Mouse (Mus musculus): Measurements from ENCODE around the gene Foxa2. TPM values are rescaled to one million over a fixed set of nuclear protein-coding genes. Genes with fewer than 3 reads are reported as not detected.

Foxa2 gene
- polyA plus RNA-seq, 1 experiment from 2014 or later, result 8.3 TPM

DNA sequence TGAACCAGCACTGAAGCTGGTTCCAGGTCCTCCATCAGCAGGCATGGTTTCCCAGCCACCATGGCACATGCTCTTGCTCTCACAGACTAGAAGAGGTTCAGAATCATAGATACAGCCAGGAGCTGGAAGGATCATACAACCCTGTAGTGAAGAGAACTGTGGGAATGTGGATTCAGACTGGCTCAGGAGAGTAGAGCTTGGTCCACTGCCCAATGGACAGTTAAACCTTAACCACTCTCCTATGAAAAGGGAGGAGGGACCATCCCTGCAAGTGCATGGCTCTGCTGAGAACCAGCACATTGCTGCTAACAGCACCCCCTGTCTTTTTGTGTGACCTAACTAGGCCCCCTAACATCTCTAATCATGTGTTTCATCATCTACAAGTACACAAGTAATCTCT, 50.0 kb downstream of the Foxa2 start:
- no peak for ATAC-seq (ENCODE audit: insufficient read depth, low FRiP score)
- no peaks in the 10 kb centered on the region for H3K9me3 ChIP-seq (replicated peaks; ENCODE audit: control insufficient read depth, low read length)

DNA sequence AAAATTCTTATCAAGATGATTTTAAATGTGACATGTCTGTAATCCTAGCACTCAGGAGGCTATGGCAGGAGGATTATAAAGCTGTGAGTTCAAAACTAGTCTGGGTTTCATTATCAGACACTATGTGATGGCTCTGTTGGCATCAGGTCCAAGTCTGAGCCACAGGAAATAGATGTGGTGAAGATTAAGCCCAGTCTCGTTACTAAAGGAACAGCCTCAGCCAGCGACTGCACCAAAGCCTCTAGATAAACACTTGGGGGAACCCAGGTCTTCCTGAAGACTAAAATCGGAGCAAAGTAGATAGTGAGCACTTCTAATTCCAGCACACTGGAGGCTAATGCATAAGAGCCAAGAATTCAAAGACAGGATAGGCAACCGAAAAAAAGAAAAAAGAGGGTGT, 52.9 kb downstream of the Foxa2 start:
- Histone ChIP-seq H3K4me3 (replicated peaks; ENCODE audit: low read length) (no peak overlapping the region), H3K9ac (ENCODE audit: low read length) (no peak overlapping the region), H3K36me3 (ENCODE audit: control insufficient read depth, insufficient read depth, low read length) (no peaks in the 10 kb centered on the region), H3K27ac (ENCODE audit: low read length) (no peak overlapping the region), H3K4me1 (ENCODE audit: control insufficient read depth, insufficient read depth, low read length) (peaks cover 6% of the 10 kb centered on the region), H3K4me2 (ENCODE audit: low read depth, low read length) (no peak overlapping the region), H3K27me3 (ENCODE audit: control insufficient read depth, insufficient read depth, low read length) (no peaks in the 10 kb centered on the region), H3K9me3 (replicated peaks; ENCODE audit: control insufficient read depth, low read length) (no peaks in the 10 kb centered on the region)
- ATAC-seq (ENCODE audit: insufficient read depth, low FRiP score), result no peak
- 51% methylated on average over 4 of the region's 4 CpGs for WGBS

More for the DNA sequence above, 50.0 kb downstream of the Foxa2 start:
- Histone ChIP-seq H3K36me3 (ENCODE audit: control insufficient read depth, insufficient read depth, low read length) (no peaks in the 10 kb centered on the region), H3K4me1 (ENCODE audit: control insufficient read depth, insufficient read depth, low read length) (peaks cover 6% of the 10 kb centered on the region), H3K27ac (ENCODE audit: low read length) (no peak overlapping the region), H3K9ac (ENCODE audit: low read length) (no peak overlapping the region), H3K27me3 (ENCODE audit: control insufficient read depth, insufficient read depth, low read length) (no peaks in the 10 kb centered on the region), H3K4me3 (replicated peaks; ENCODE audit: low read length) (no peak overlapping the region), H3K4me2 (ENCODE audit: low read depth, low read length) (no peak overlapping the region)

DNA sequence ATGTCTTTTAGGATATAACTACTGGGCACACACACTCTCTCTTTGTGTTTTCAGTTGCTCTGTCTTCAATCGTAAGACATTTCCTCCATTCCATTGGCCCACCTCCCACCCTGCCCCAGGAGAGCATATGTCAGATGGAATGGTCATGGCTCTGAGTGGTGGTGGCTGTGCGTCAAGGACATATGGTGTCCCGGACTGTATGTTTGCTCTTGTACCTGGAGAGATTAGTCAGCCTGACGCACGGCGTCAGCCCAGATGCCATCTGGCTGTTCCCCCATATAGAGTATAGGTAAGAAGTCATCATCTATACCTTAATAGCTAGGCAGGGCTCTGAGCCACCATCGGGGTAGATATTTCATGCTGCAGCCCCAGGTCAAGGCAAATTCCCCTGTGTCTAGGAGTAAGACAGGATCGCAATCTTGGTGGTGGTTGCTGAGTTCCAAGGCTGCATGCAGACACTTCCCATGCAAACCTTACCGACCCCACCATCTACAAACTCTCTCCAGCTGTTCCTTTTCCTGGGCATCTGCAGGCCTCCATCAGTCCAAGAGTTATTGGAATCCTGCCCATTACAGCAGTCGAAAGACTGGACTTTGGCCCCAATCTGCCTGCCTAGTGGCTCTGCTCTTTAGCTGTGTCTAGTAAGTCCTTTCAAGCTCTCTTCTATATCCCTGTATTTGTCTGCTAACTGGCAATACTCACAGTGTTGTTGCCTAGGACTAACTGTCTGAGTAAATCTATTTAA, 53.7 kb downstream of the Foxa2 start:
- no peak overlapping the region; the same call in 1 of the 2 replicates for H3K27ac ChIP-seq (ENCODE audit: low read length)
- no peak overlapping the region for H3K9ac ChIP-seq (ENCODE audit: low read length)
- H3K27me3 ChIP-seq (ENCODE audit: control insufficient read depth, insufficient read depth, low read length), result no peaks in the 10 kb centered on the region
- H3K4me1 ChIP-seq (ENCODE audit: control insufficient read depth, insufficient read depth, low read length), result peaks cover 6% of the 10 kb centered on the region
- H3K4me2 ChIP-seq (ENCODE audit: low read depth, low read length), result no peak overlapping the region
- peak; percentile 75 for ATAC-seq (ENCODE audit: insufficient read depth, low FRiP score)
- H3K9me3 ChIP-seq (replicated peaks; ENCODE audit: control insufficient read depth, low read length), result no peaks in the 10 kb centered on the region
- H3K4me3 ChIP-seq (replicated peaks; ENCODE audit: low read length), result no peak overlapping the region
- WGBS, result 58% methylated on average over 10 of the region's 10 CpGs
- no peaks in the 10 kb centered on the region for H3K36me3 ChIP-seq (ENCODE audit: control insufficient read depth, insufficient read depth, low read length)

Small RNAs within 50 kb of the gene (microRNA-seq; reads per million reads assigned to microRNA genes)
- not detected for gene Gm27420
